Mouse (Mus musculus): ENCODE results near the gene Syngr3.
A peak's percentile ranks its signal among the peaks of the same experiment; 100 is the strongest.
"Not testable (repeated sequence)": the region's sequence is repeated elsewhere in the genome, so short reads cannot be mapped to it uniquely, and the experiment has no call there.

Gene Syngr3

GRCm38 (mm10) chr17:24719494-24720222 lies 29.9 kb upstream of the Syngr3 start:
- peak; percentile 98 for DNase-seq (ENCODE audit: inconsistent ontology term)

DNA sequence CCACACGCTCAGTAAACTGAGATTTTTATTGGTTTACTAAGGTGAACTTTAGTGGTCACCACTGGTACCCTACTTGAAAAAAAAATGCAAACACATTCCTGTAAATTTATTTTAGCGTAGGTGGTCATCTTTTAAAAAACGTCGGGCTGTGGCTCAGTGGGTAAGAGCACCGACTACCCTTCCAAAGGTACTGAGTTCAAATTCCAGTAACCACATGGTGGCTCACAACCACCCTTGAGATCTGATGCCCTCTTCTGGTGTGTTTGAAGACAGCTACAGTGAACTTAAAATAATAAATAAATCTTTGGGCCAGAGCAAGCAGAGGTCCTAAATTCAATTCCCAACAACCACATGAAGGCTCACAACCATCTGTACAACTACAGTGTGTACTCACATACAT lies 29.2 kb upstream of the Syngr3 start:
- DNase-seq (ENCODE audit: inconsistent ontology term): not testable (repeated sequence)

- DNase-seq (ENCODE audit: inconsistent ontology term): no peak
These were observed 28.2 kb upstream of the Syngr3 start, which contains the start of the genes Rnf151 and Rps2 for GRCm38 (mm10) chr17:24717943-24718342. TSS of gene Rnf151 (minus strand) at chr17:24718063. TSS of gene Rps2 (plus strand) at chr17:24718116.

- no peak for DNase-seq (ENCODE audit: inconsistent ontology term)
These were observed 26.5 kb upstream of the Syngr3 start for GRCm38 (mm10) chr17:24716166-24716682.

GRCm38 (mm10) chr17:24715556-24715955 lies 25.8 kb upstream of the Syngr3 start:
- DNase-seq (ENCODE audit: inconsistent ontology term): peak; percentile 42

DNA sequence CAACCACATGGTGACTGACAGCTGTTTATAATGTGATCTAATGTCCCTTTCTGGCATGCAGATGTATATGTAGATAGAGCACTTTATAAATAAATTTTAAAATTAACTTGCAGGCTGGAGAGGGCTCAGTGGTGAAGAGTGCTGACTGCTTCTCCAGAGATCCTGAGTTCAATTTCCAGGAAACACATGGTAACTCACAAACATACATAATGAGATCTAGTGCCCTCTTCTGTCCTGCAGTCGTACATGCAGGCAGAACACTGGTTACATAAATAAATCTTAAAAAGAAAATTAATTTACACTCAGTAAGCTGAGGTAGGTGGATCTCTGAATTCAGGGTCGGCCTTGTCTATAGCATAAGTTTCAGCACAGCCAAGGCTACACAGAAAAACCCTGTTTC lies 18.9 kb upstream of the Syngr3 start:
- DNase-seq (ENCODE audit: inconsistent ontology term): no peak

- peak; percentile 59 for DNase-seq (ENCODE audit: inconsistent ontology term)
These were observed 18.2 kb upstream of the Syngr3 start for GRCm38 (mm10) chr17:24707801-24708425.

GRCm38 (mm10) chr17:24706982-24707800 lies 17.4 kb upstream of the Syngr3 start, which contains the start of gene Tbl3:
TSS of gene Tbl3 (minus strand) at chr17:24707660.
- DNase-seq (ENCODE audit: inconsistent ontology term): peak; percentile 89

- no peak for DNase-seq (ENCODE audit: inconsistent ontology term)
These were observed 16.1 kb upstream of the Syngr3 start for GRCm38 (mm10) chr17:24705821-24706220.

- no peak for DNase-seq (ENCODE audit: inconsistent ontology term)
These were observed 11.5 kb upstream of the Syngr3 start for GRCm38 (mm10) chr17:24701251-24701650.

- no peak for DNase-seq (ENCODE audit: inconsistent ontology term)
These were observed 9.7 kb upstream of the Syngr3 start for GRCm38 (mm10) chr17:24699473-24699872.

- DNase-seq (ENCODE audit: inconsistent ontology term): no peak
These were observed 9.0 kb upstream of the Syngr3 start for GRCm38 (mm10) chr17:24698715-24699114.

DNA sequence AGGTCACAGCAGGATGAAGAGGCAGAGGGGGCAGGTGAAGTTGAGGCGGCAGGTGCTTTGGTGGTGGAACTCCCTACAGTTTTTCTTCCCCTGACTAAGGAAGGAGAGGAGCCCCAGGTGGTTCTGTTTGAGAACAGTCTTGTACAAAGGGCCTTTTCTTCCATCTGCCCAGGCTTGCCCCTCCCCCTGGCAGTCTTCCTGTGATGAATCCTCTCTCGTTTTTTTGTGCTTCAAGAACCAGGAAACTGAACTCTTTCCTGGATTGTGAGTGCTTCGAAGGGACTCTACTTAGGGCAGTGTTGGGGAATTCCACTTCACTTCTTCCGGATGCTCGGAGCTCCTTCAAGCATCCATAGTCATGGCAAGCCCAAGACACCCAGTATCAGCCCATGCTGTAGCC lies 8.2 kb upstream of the Syngr3 start:
- peak; percentile 54 for DNase-seq (ENCODE audit: inconsistent ontology term)

DNA sequence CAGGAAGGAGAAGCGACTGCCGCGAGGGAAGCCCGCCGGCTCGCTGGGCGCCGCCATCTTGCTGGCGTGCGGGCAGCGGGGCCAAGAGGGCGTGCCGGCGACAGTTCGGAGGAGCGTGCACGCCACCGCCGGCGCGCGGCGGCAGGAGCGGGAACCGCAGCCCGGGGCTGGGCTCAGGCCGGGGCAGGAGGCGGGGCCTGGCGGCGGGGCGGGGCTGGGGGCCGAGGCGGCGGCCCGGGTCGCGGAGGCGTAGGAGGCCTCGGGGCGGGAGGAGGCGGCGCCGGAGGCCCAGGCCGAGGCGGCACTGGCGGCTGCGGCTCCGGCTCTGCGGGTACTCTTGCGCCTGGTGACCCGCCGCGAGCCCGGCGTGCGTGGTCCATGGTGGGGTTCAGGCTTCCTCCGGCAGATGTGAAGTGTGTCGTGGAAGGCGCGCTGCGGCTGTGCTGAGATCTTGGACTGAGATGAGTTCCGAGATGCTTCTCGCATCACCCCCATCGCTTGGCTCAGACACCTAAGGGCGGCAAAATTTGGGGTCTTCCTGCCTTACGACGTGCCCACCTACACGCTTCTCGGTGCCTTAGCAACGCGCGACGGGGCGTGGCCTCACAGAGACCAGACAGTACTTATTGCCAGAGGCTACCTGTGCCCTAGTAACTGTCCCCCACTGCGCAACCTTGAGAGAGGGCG lies 6.4 kb upstream of the Syngr3 start, which contains the start of the genes Gfer and Noxo1:
TSS of gene Gfer (minus strand) at position 146 of the 687 bp plus-strand sequence.
TSS of gene Noxo1 (plus strand) at position 224 of the 687 bp plus-strand sequence.
- peak; percentile 94 for DNase-seq (ENCODE audit: inconsistent ontology term)

GRCm38 (mm10) chr17:24695326-24696010 lies 5.7 kb upstream of the Syngr3 start:
- DNase-seq (ENCODE audit: inconsistent ontology term): no peak

- no peak for DNase-seq (ENCODE audit: inconsistent ontology term)
These were observed 2.6 kb upstream of the Syngr3 start for GRCm38 (mm10) chr17:24692385-24692784.

GRCm38 (mm10) chr17:24687599-24687998 lies 2.2 kb downstream of the Syngr3 start:
- no peak for DNase-seq (ENCODE audit: inconsistent ontology term)

GRCm38 (mm10) chr17:24687146-24687595 lies 2.6 kb downstream of the Syngr3 start:
- peak; percentile 68 for DNase-seq (ENCODE audit: inconsistent ontology term)

DNA sequence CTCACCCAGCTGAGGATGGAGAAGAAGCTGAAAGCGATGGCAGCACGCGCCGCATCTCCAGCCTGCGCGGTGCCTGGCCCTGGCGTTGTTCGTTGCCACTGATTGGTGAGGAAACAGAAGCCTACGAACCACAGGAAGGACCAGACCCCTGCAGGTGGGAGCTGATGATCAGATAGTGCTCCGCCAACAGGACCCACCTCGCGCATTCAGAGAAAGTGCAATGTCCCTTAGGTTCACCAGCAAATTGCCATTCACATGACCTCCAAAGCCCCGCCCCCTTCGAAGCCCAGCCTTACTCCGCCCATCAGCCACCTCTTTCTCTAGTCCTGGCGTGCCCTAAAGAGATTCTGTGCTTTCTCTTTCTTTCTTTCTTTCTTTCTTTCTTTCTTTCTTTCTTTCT lies 3.2 kb downstream of the Syngr3 start:
- peak; percentile 30 for DNase-seq (ENCODE audit: inconsistent ontology term)

GRCm38 (mm10) chr17:24677500-24678080 lies 12.2 kb downstream of the Syngr3 start:
- DNase-seq (ENCODE audit: inconsistent ontology term): no peak

Measured in Muller cell, postnatal 12 days (primary cell).